Mouse (Mus musculus): ENCODE results near the gene Ltv1. TPM values are rescaled to one million over a fixed set of nuclear protein-coding genes. Genes with fewer than 3 reads are reported as not detected.

The Ltv1 gene
- polyA plus RNA-seq, 1 experiment from 2014 or later: 46.8 TPM

DNA sequence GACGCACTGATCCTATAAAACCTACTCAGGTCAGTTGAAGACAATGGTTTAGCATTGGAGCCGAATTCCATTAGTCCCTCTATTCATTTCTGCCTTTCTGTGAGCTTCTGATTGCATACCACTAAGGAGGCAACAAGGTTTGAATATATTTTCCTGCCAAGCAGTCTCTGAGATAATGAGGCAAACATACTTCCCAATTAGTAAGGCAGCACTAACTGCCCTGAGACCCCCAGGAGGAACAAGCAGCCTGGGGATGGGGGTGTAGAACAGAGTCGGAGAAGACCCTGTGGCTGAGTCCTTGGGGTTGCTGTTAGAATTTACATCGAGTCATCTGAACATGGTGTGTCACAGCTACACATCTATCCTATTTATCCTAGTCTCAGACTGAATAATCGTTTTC is 37.6 kb downstream of the Ltv1 start:
- ATAC-seq (ENCODE audit: insufficient number of reproducible peaks, insufficient read depth, low FRiP score, low read depth): no peak
- WGBS: 85% methylated on average over 5 of the region's 5 CpGs

DNA sequence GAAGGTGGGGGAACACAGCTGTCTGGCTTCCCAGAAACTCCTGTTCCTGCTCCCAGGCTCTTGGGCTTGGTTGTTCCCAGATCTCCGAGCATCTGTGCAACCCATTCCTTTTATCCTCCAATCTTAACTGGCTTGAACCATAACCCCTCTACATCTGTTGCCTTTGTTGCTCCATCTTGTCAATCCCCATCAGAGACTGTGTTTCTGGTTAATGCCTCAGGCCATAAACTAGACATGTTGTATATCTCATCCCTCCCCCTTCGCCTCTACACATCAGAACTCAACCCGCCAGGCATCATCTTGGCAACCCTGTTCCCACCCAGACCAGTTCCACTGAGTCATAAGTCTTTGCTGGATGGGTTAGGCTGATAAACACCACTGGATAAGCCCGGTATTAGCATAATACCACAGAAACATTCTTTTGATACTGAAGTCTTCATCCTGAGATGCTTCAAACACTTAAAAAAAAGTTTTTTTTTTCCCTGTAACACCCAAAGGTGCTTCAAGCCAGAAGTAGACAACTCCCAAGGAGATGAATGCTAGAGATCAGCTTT is 40.1 kb downstream of the Ltv1 start:
- no peak for ATAC-seq (ENCODE audit: insufficient number of reproducible peaks, insufficient read depth, low FRiP score, low read depth)
- H3K9me3 ChIP-seq (ENCODE audit: control insufficient read depth, low read length): 0 out of 2 replicates have a peak, but pooled peaks cover 4% of the 10 kb centered on the region
- H3K4me3 ChIP-seq (ENCODE audit: control insufficient read depth in 1 of 2, insufficient read depth in 1 of 2, low read depth in 1 of 2, low read length in 2 of 2): no peak overlapping the region
- H3K4me1 ChIP-seq (ENCODE audit: control insufficient read depth in 2 of 2, insufficient read depth in 2 of 2, low read length in 2 of 2): no peaks in the 10 kb centered on the region
- no peaks in the 10 kb centered on the region for H3K27me3 ChIP-seq (ENCODE audit: control insufficient read depth, insufficient read depth, low read length)
- no peak overlapping the region for H3K9ac ChIP-seq (ENCODE audit: low read length)
- H3K36me3 ChIP-seq (ENCODE audit: control insufficient read depth, insufficient read depth, low read length): no peaks in the 10 kb centered on the region
- no peak overlapping the region for H3K27ac ChIP-seq (replicated peaks in 1 of 2; ENCODE audit: control insufficient read depth in 1 of 2, insufficient read depth in 1 of 2, low read depth in 2 of 2, low read length in 2 of 2)
- H3K4me2 ChIP-seq (ENCODE audit: low read length): no peak overlapping the region
- WGBS: 82% methylated on average over 4 of the region's 4 CpGs

More for the DNA sequence above, 37.6 kb downstream of the Ltv1 start:
- Histone ChIP-seq H3K9ac (ENCODE audit: low read length) (no peak overlapping the region), H3K4me1 (ENCODE audit: control insufficient read depth in 2 of 2, insufficient read depth in 2 of 2, low read length in 2 of 2) (no peaks in the 10 kb centered on the region), H3K4me2 (ENCODE audit: low read length) (no peak overlapping the region), H3K27me3 (ENCODE audit: control insufficient read depth, insufficient read depth, low read length) (no peaks in the 10 kb centered on the region), H3K9me3 (ENCODE audit: control insufficient read depth, low read length) (0 out of 2 replicates have a peak, but pooled peaks cover 5% of the 10 kb centered on the region), H3K4me3 (ENCODE audit: control insufficient read depth in 1 of 2, insufficient read depth in 1 of 2, low read depth in 1 of 2, low read length in 2 of 2) (no peak overlapping the region), H3K36me3 (ENCODE audit: control insufficient read depth, insufficient read depth, low read length) (no peaks in the 10 kb centered on the region), H3K27ac (replicated peaks in 1 of 2; ENCODE audit: control insufficient read depth in 1 of 2, insufficient read depth in 1 of 2, low read depth in 2 of 2, low read length in 2 of 2) (no peak overlapping the region)

DNA sequence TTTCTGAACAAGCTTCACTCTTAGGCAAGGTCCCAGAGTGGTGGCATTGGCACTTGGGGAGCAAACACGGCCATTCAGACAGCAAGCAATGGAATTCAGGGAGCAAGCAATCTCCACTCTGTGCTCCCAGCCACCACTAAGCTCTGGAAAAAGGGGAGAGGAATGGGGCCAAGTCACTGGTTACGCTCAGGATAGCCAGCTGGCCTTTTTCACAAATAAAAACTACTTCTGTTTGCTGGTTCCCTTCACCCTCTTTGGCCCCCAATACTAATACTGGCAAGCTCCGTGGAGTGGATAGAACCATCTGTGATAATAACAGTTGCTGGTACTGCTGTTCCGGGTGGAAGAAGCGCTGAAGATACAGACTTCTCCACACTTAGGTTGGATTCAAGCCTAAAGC is 41.6 kb downstream of the Ltv1 start:
- no peaks in the 10 kb centered on the region for H3K4me1 ChIP-seq (ENCODE audit: control insufficient read depth in 2 of 2, insufficient read depth in 2 of 2, low read length in 2 of 2)
- H3K27ac ChIP-seq (replicated peaks in 1 of 2; ENCODE audit: control insufficient read depth in 1 of 2, insufficient read depth in 1 of 2, low read depth in 2 of 2, low read length in 2 of 2): no peak overlapping the region
- 79% methylated on average over 5 of the region's 5 CpGs for WGBS
- H3K9me3 ChIP-seq (ENCODE audit: control insufficient read depth, low read length): no peaks in the 10 kb centered on the region
- no peaks in the 10 kb centered on the region for H3K36me3 ChIP-seq (ENCODE audit: control insufficient read depth, insufficient read depth, low read length)
- H3K4me2 ChIP-seq (ENCODE audit: low read length): no peak overlapping the region
- ATAC-seq (ENCODE audit: insufficient number of reproducible peaks, insufficient read depth, low FRiP score, low read depth): no peak
- H3K4me3 ChIP-seq (ENCODE audit: control insufficient read depth in 1 of 2, insufficient read depth in 1 of 2, low read depth in 1 of 2, low read length in 2 of 2): no peak overlapping the region
- H3K9ac ChIP-seq (ENCODE audit: low read length): no peak overlapping the region
- H3K27me3 ChIP-seq (ENCODE audit: control insufficient read depth, insufficient read depth, low read length): no peaks in the 10 kb centered on the region

DNA sequence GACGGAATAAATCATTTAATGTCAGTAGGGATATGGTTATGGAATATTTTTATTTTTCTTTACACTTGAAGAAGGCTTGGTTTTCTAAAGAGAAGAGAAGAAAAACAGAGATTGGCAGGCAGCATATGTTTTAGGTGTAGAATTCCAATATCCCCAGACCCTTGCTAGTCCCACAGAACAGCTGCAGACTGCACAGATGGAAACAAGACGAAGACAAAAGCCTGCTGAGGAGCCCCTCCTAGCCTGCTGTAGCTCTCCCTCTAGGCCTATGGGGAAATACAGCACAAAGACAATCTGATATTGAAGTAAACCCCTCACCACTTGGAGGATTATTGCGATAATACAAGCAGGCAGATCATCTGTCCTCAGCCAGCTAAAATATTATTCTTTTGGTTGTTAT is 42.5 kb downstream of the Ltv1 start:
- Histone ChIP-seq H3K9me3 (ENCODE audit: control insufficient read depth, low read length) (no peaks in the 10 kb centered on the region), H3K4me1 (ENCODE audit: control insufficient read depth in 2 of 2, insufficient read depth in 2 of 2, low read length in 2 of 2) (no peaks in the 10 kb centered on the region), H3K4me3 (ENCODE audit: control insufficient read depth in 1 of 2, insufficient read depth in 1 of 2, low read depth in 1 of 2, low read length in 2 of 2) (no peak overlapping the region), H3K9ac (ENCODE audit: low read length) (no peak overlapping the region), H3K36me3 (ENCODE audit: control insufficient read depth, insufficient read depth, low read length) (no peaks in the 10 kb centered on the region), H3K27me3 (ENCODE audit: control insufficient read depth, insufficient read depth, low read length) (no peaks in the 10 kb centered on the region), H3K4me2 (ENCODE audit: low read length) (no peak overlapping the region), H3K27ac (replicated peaks in 1 of 2; ENCODE audit: control insufficient read depth in 1 of 2, insufficient read depth in 1 of 2, low read depth in 2 of 2, low read length in 2 of 2) (no peak overlapping the region)
- ATAC-seq (ENCODE audit: insufficient number of reproducible peaks, insufficient read depth, low FRiP score, low read depth): no peak
- 72% methylated on average over 3 of the region's 3 CpGs for WGBS

DNA sequence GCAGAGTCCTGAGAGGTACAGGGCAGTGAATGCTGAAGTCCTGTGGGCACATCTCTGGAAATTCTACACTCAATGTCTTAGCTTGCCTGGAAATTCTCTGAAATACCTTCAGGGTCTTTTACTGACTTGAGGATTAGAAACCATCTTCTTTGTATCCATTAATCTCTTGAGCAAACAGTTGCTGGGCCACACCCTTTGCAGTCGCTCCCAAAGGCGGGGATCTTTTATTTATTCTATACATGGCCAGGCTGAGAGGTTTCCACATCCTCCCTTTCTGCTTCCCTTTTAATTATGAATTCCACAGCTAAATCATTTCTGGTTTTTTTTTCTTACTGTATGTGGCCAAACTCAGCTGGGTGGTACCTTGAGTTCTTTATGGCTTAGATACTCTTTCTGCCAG is 52.5 kb downstream of the Ltv1 start:
- H3K36me3 ChIP-seq (ENCODE audit: control insufficient read depth, insufficient read depth, low read length): no peaks in the 10 kb centered on the region
- no peak overlapping the region for H3K4me3 ChIP-seq (ENCODE audit: control insufficient read depth in 1 of 2, insufficient read depth in 1 of 2, low read depth in 1 of 2, low read length in 2 of 2)
- H3K4me2 ChIP-seq (ENCODE audit: low read length): no peak overlapping the region
- H3K27ac ChIP-seq (replicated peaks in 1 of 2; ENCODE audit: control insufficient read depth in 1 of 2, insufficient read depth in 1 of 2, low read depth in 2 of 2, low read length in 2 of 2): no peak overlapping the region
- H3K4me1 ChIP-seq (ENCODE audit: control insufficient read depth in 2 of 2, insufficient read depth in 2 of 2, low read length in 2 of 2): peaks cover 0 to 6% of the 10 kb centered on the region in 2 experiments; a peak in 1 of 4 replicates
- ATAC-seq (ENCODE audit: insufficient number of reproducible peaks, insufficient read depth, low FRiP score, low read depth): no peak
- no peaks in the 10 kb centered on the region for H3K27me3 ChIP-seq (ENCODE audit: control insufficient read depth, insufficient read depth, low read length)
- H3K9me3 ChIP-seq (ENCODE audit: control insufficient read depth, low read length): no peaks in the 10 kb centered on the region
- no peak overlapping the region for H3K9ac ChIP-seq (ENCODE audit: low read length)
- WGBS: 71% methylated on average over 2 of the region's 2 CpGs

DNA sequence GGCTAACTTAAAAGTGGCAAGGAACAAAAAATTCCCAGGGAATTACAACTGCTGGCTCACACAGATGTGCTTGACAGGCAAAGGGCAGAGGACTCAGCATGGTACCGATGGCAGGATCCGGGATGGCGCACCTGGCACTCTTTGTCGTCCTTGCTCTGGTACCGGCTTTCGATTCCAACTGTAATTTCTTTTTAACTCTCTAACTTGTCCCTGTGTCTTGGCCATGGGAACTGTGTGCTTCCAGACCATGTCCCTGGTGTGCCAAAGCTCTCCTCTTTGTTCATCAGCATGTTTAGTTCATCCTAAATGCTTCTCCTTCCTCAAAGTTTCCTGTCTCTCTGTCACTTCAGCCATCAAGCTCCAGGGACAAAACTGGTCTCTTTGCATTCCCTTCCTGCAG is 55.1 kb downstream of the Ltv1 start:
- Histone ChIP-seq H3K9me3 (ENCODE audit: control insufficient read depth, low read length) (no peaks in the 10 kb centered on the region), H3K27ac (replicated peaks in 1 of 2; ENCODE audit: control insufficient read depth in 1 of 2, insufficient read depth in 1 of 2, low read depth in 2 of 2, low read length in 2 of 2) (no peak overlapping the region), H3K4me3 (ENCODE audit: control insufficient read depth in 1 of 2, insufficient read depth in 1 of 2, low read depth in 1 of 2, low read length in 2 of 2) (no peak overlapping the region), H3K4me1 (ENCODE audit: control insufficient read depth in 2 of 2, insufficient read depth in 2 of 2, low read length in 2 of 2) (peaks cover 0 to 6% of the 10 kb centered on the region in 2 experiments; a peak in 1 of 4 replicates), H3K4me2 (ENCODE audit: low read length) (no peak overlapping the region), H3K36me3 (ENCODE audit: control insufficient read depth, insufficient read depth, low read length) (no peaks in the 10 kb centered on the region), H3K27me3 (ENCODE audit: control insufficient read depth, insufficient read depth, low read length) (no peaks in the 10 kb centered on the region), H3K9ac (ENCODE audit: low read length) (no peak overlapping the region)
- ATAC-seq (ENCODE audit: insufficient number of reproducible peaks, insufficient read depth, low FRiP score, low read depth): no peak
- WGBS: 93% methylated on average over 6 of the region's 6 CpGs

DNA sequence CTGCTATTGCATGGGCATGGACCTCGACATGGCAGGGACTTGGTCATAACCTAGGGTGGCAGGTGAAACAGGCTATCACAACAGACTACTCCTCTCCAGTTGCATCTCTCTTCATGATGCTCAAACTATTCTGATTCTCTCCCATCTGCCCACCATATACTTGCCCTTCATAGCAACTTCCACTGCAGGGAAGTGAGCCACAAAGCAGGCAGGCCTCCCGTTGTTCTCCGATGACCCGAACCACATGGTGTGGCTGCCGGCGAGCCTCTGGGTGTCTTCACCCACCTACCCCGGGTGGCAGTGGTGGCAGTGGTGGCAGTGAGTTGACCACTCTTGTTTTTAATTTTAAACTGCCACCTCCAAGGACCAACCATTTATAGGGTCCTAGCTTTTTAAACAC is 57.2 kb downstream of the Ltv1 start:
- Histone ChIP-seq H3K4me2 (ENCODE audit: low read length) (no peak overlapping the region), H3K4me1 (ENCODE audit: control insufficient read depth in 2 of 2, insufficient read depth in 2 of 2, low read length in 2 of 2) (peaks cover 0 to 6% of the 10 kb centered on the region in 2 experiments; a peak in 1 of 4 replicates), H3K27ac (replicated peaks in 1 of 2; ENCODE audit: control insufficient read depth in 1 of 2, insufficient read depth in 1 of 2, low read depth in 2 of 2, low read length in 2 of 2) (no peak overlapping the region), H3K9ac (ENCODE audit: low read length) (no peak overlapping the region), H3K27me3 (ENCODE audit: control insufficient read depth, insufficient read depth, low read length) (no peaks in the 10 kb centered on the region), H3K9me3 (ENCODE audit: control insufficient read depth, low read length) (no peaks in the 10 kb centered on the region), H3K36me3 (ENCODE audit: control insufficient read depth, insufficient read depth, low read length) (0 out of 2 replicates have a peak, but pooled peaks cover 3% of the 10 kb centered on the region), H3K4me3 (ENCODE audit: control insufficient read depth in 1 of 2, insufficient read depth in 1 of 2, low read depth in 1 of 2, low read length in 2 of 2) (no peak overlapping the region)
- ATAC-seq (ENCODE audit: insufficient number of reproducible peaks, insufficient read depth, low FRiP score, low read depth): no peak; the same call in 1 of the 2 replicates
- 89% methylated on average over 7 of the region's 7 CpGs for WGBS

DNA sequence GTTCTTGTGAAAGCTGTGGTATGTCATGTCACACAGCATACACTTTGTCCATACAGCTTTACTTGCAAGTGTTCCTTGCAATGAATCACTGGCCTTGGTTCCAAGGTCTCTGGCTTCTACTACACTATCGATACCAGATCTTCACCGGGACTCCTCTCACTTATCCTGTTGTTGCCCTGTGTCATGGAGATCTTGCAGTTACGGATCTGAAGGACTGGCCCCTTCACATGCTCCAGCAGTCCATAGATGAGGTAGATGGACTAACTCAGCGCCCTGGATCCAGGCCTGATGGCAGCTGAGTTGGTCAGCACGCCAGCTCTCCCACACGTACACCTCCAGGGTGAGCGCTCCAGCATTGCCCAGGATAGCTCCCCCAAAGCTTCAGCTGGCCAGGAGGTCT is 57.7 kb downstream of the Ltv1 start:
- 93% methylated on average over 7 of the region's 7 CpGs for WGBS
- no peak for ATAC-seq (ENCODE audit: insufficient number of reproducible peaks, insufficient read depth, low FRiP score, low read depth)
- no peak overlapping the region for H3K27ac ChIP-seq (replicated peaks in 1 of 2; ENCODE audit: control insufficient read depth in 1 of 2, insufficient read depth in 1 of 2, low read depth in 2 of 2, low read length in 2 of 2)
- H3K4me1 ChIP-seq (ENCODE audit: control insufficient read depth in 2 of 2, insufficient read depth in 2 of 2, low read length in 2 of 2): peaks cover 0 to 6% of the 10 kb centered on the region in 2 experiments; a peak in 1 of 4 replicates
- no peak overlapping the region for H3K4me2 ChIP-seq (ENCODE audit: low read length)
- no peak overlapping the region for H3K4me3 ChIP-seq (ENCODE audit: control insufficient read depth in 1 of 2, insufficient read depth in 1 of 2, low read depth in 1 of 2, low read length in 2 of 2)
- peaks cover 4% of the 10 kb centered on the region for H3K36me3 ChIP-seq (ENCODE audit: control insufficient read depth, insufficient read depth, low read length)
- H3K9me3 ChIP-seq (ENCODE audit: control insufficient read depth, low read length): no peaks in the 10 kb centered on the region
- H3K9ac ChIP-seq (ENCODE audit: low read length): no peak overlapping the region
- no peaks in the 10 kb centered on the region for H3K27me3 ChIP-seq (ENCODE audit: control insufficient read depth, insufficient read depth, low read length)
